In the genomic region with DNA sequence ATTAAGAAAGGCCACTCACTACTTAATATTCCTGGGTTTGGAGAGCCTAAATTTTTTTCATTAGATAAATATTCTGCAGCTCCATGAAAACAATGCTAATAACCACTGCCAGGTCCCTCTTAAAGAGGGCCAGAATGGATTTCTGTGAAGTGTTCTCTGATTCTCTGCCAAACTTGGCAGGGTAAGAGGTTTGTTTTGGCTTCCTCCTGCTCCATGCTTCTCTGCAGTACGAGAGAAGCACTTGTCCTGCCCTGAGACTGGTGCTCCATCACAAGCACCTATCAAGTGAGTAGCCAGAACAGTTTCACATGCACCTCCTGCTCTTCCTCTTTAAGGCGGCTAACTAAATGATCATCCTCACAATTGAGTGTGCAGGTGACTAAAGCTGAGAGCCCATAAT, we compare ENCODE assay signal across 11 mouse cellular contexts.
DNase-seq lines count a peak whose midpoint lies in the region; ATAC-seq and TF ChIP-seq lines count a peak whose summit lies in the region.
"Had no signal": no experiment of that assay in that cellular context is flagged by ENCODE, and none has a peak within 500 bp of the region (broad histone marks: within the 10 kb centered on the region; RNA-seq: fewer than 3 reads in every experiment).

No protein-coding gene starts in this region.

- TF ChIP-seq POLR2A in brain, embryonic 14.5 days (IDR thresholded peaks at IDR 0.05; ENCODE audit: borderline replicate concordance, extremely low read depth, insufficient read depth, insufficient read length, poor library complexity, severe bottlenecking): no peak

- peak; percentile 2 to 4 for DNase-seq in heart, adult 18-20 months
- peak; percentile 49 for DNase-seq in brain, embryonic 14.5 days (ENCODE audit: low read depth)
- peak; percentile 68 for DNase-seq in cerebellum, adult 9-10 months
- DNase-seq in lung, postnatal 0 days (ENCODE audit: low spot score): peak; percentile 85
- no peak for DNase-seq in adipocyte (ENCODE audit: low spot score)
- DNase-seq: gastrocnemius, postnatal 10 days; left cerebral cortex, postnatal 4 days had no signal

- H3K4me1 ChIP-seq in heart, embryonic 11.5 days (ENCODE audit: control insufficient read depth, insufficient read depth, low read length): no peaks in the 10 kb centered on the region
- no peaks in the 10 kb centered on the region for H3K4me1 ChIP-seq in lung, postnatal 0 days (ENCODE audit: insufficient read depth, low read depth, low read length)
- no peaks in the 10 kb centered on the region for H3K4me1 ChIP-seq in intestine, postnatal 0 days (replicated peaks; ENCODE audit: control insufficient read depth, insufficient read depth, low read length)
- H3K4me1 ChIP-seq: liver, embryonic 15.5 days had no signal

- no peak for TF ChIP-seq CTCF in brain, embryonic 14.5 days (IDR thresholded peaks at IDR 0.05; ENCODE audit: borderline replicate concordance, extremely low read depth, insufficient read depth, insufficient read length)
- no peak for TF ChIP-seq CTCF in lung, postnatal 0 days (IDR thresholded peaks at IDR 0.05)
- TF ChIP-seq CTCF in intestine, postnatal 0 days (IDR thresholded peaks at IDR 0.05; ENCODE audit: low read depth): no peak

- no peak overlapping the region for H3K27ac ChIP-seq in heart, embryonic 11.5 days (ENCODE audit: low read depth, low read length)
- no peak overlapping the region for H3K27ac ChIP-seq in lung, postnatal 0 days (ENCODE audit: low read length)
- H3K27ac ChIP-seq in intestine, postnatal 0 days (ENCODE audit: low read depth, low read length): no peak overlapping the region
- H3K27ac ChIP-seq: liver, embryonic 15.5 days had no signal

- 0 out of 2 replicates have a peak, but pooled peaks have one; percentile 47 for TF ChIP-seq EP300 in lung, postnatal 0 days (IDR thresholded peaks at IDR 0.05)

- H3K4me2 ChIP-seq in heart, embryonic 11.5 days: no peak overlapping the region
- H3K4me2 ChIP-seq in lung, postnatal 0 days (replicated peaks; ENCODE audit: low read depth, low read length): no peak overlapping the region
- no peak overlapping the region for H3K4me2 ChIP-seq in intestine, postnatal 0 days (replicated peaks; ENCODE audit: low read depth)
- H3K4me2 ChIP-seq: liver, embryonic 15.5 days had no signal

- WGBS in heart, embryonic 11.5 days (ENCODE audit: insufficient replicate concordance): 69% methylated on average over 2 of the region's 2 CpGs
- 40% methylated on average over 2 of the region's 2 CpGs for WGBS in lung, postnatal 0 days
- WGBS in intestine, postnatal 0 days: 57% methylated on average over 2 of the region's 2 CpGs

- no peaks in the 10 kb centered on the region for H3K27me3 ChIP-seq in heart, embryonic 11.5 days (ENCODE audit: control insufficient read depth, insufficient read depth, low read length)
- H3K27me3 ChIP-seq in lung, postnatal 0 days (replicated peaks; ENCODE audit: insufficient read depth, low read length): no peaks in the 10 kb centered on the region
- H3K27me3 ChIP-seq in intestine, postnatal 0 days (replicated peaks; ENCODE audit: control insufficient read depth, insufficient read depth, low read length): no peaks in the 10 kb centered on the region
- H3K27me3 ChIP-seq: liver, embryonic 15.5 days had no signal

- H3K9ac ChIP-seq in heart, embryonic 11.5 days (ENCODE audit: low read depth, low read length): no peak overlapping the region
- no peak overlapping the region for H3K9ac ChIP-seq in lung, postnatal 0 days (replicated peaks; ENCODE audit: low read depth)
- H3K9ac ChIP-seq in intestine, postnatal 0 days (ENCODE audit: low read depth, low read length): no peak overlapping the region
- H3K9ac ChIP-seq: liver, embryonic 15.5 days had no signal

- no peak for ATAC-seq in heart, embryonic 11.5 days (replicated peaks; ENCODE audit: insufficient number of reproducible peaks, low FRiP score, low TSS enrichment)
- peak; percentile 97 for ATAC-seq in lung, postnatal 0 days
- ATAC-seq in intestine, postnatal 0 days: no peak

- H3K36me3 ChIP-seq in heart, embryonic 11.5 days (ENCODE audit: control insufficient read depth, insufficient read depth, low read length): no peaks in the 10 kb centered on the region
- no peaks in the 10 kb centered on the region for H3K36me3 ChIP-seq in lung, postnatal 0 days (ENCODE audit: insufficient read depth, low read length)
- no peaks in the 10 kb centered on the region for H3K36me3 ChIP-seq in intestine, postnatal 0 days (ENCODE audit: control insufficient read depth, insufficient read depth)
- H3K36me3 ChIP-seq: liver, embryonic 15.5 days had no signal

- no peaks in the 10 kb centered on the region for H3K9me3 ChIP-seq in heart, embryonic 11.5 days (replicated peaks; ENCODE audit: control insufficient read depth, low read length)
- no peaks in the 10 kb centered on the region for H3K9me3 ChIP-seq in lung, postnatal 0 days (ENCODE audit: low read length)
- H3K9me3 ChIP-seq in intestine, postnatal 0 days (ENCODE audit: control insufficient read depth): no peaks in the 10 kb centered on the region
- H3K9me3 ChIP-seq: liver, embryonic 15.5 days had no signal

- no peak overlapping the region for H3K4me3 ChIP-seq in heart, embryonic 11.5 days (ENCODE audit: low read depth, low read length)
- no peak overlapping the region for H3K4me3 ChIP-seq in lung, postnatal 0 days (ENCODE audit: low read depth, low read length)
- no peak overlapping the region for H3K4me3 ChIP-seq in intestine, postnatal 0 days (ENCODE audit: low read depth, low read length)
- H3K4me3 ChIP-seq: erythroblast, embryonic 14.5 days; liver, embryonic 15.5 days had no signal
